Mouse (Mus musculus) thymus, adult 2 months (tissue): ENCODE results near the gene Phykpl.

Source experiments
- CTCF ChIP-seq: fragments of 200-500 bp; IDR thresholded peaks from 2 replicates; pipeline ENCODE4 v1.5.1; 2012; ENCODE audit warnings: mild to moderate bottlenecking, control low read depth, low read length, moderate library complexity, borderline replicate concordance; ENCODE audit not compliant: control insufficient read depth, poor library complexity, insufficient read depth; ENCODE audit errors: extremely low read depth
- POLR2A ChIP-seq: fragments of 200-500 bp; IDR thresholded peaks from 2 replicates; pipeline ENCODE4 v1.6.1; 2012; ENCODE audit warnings: mild to moderate bottlenecking, low read length, control low read depth, moderate library complexity; ENCODE audit not compliant: control insufficient read depth, poor library complexity, insufficient read depth; ENCODE audit errors: extremely low read depth

- no peak for TF ChIP-seq CTCF
- TF ChIP-seq POLR2A: no peak
Observed at GRCm38 (mm10) chr11:51568801-51569200, 15.8 kb upstream of the Phykpl start.
